Mouse (Mus musculus) right cerebral cortex, adult 18-20 months (tissue): ENCODE results near the gene Ihh.
A peak's percentile ranks its signal among the peaks of the same experiment; 100 is the strongest.

Source experiments
- DNase-seq: peaks from one replicate; pipeline ENCODE4 v3.0.0; 2022; ENCODE audit warnings: mixed read lengths

Gene Ihh

GRCm38 (mm10) chr1:74951556-74952210, at the start of gene Ihh:
TSS of gene Ihh (minus strand) at chr1:74951672.
- no peak for DNase-seq

GRCm38 (mm10) chr1:75001183-75001582, 49.7 kb upstream of the Ihh start:
- no peak for DNase-seq

- peak; percentile 23 for DNase-seq
These were observed 49.0 kb upstream of the Ihh start for GRCm38 (mm10) chr1:75000496-75000895.

GRCm38 (mm10) chr1:74999173-74999572, 47.7 kb upstream of the Ihh start:
- DNase-seq, result no peak

GRCm38 (mm10) chr1:74997231-74997630, 45.8 kb upstream of the Ihh start:
- no peak for DNase-seq

- no peak for DNase-seq
These were observed 25.5 kb upstream of the Ihh start for GRCm38 (mm10) chr1:74977001-74977400.

- no peak for DNase-seq
These were observed 24.5 kb upstream of the Ihh start for GRCm38 (mm10) chr1:74975936-74976335.

GRCm38 (mm10) chr1:74973590-74973989, 22.1 kb upstream of the Ihh start:
- DNase-seq, result no peak

GRCm38 (mm10) chr1:74971353-74972050, 20.0 kb upstream of the Ihh start:
- DNase-seq, result no peak

- no peak for DNase-seq
These were observed 16.6 kb upstream of the Ihh start for GRCm38 (mm10) chr1:74967962-74968580.

- peak; percentile 52 for DNase-seq
These were observed 13.2 kb upstream of the Ihh start for GRCm38 (mm10) chr1:74964494-74965215.

- no peak for DNase-seq
These were observed 11.4 kb upstream of the Ihh start for GRCm38 (mm10) chr1:74962853-74963227.

- DNase-seq, result no peak
These were observed 10.8 kb upstream of the Ihh start for GRCm38 (mm10) chr1:74962126-74962852.

- DNase-seq, result no peak
These were observed 10.2 kb upstream of the Ihh start for GRCm38 (mm10) chr1:74961722-74962121.

- no peak for DNase-seq
These were observed 8.6 kb upstream of the Ihh start for GRCm38 (mm10) chr1:74960059-74960458.

- DNase-seq, result no peak
These were observed 639 bp downstream of the Ihh start for GRCm38 (mm10) chr1:74950576-74951490.

- DNase-seq, result no peak
These were observed 1.4 kb downstream of the Ihh start for GRCm38 (mm10) chr1:74950066-74950465.

- DNase-seq, result no peak
These were observed 1.8 kb downstream of the Ihh start for GRCm38 (mm10) chr1:74949666-74950050.

GRCm38 (mm10) chr1:74948784-74949665, 2.4 kb downstream of the Ihh start:
- DNase-seq, result peak; percentile 41

GRCm38 (mm10) chr1:74947986-74948670, 3.3 kb downstream of the Ihh start:
- no peak for DNase-seq
